Mouse (Mus musculus) spleen, adult 2 months (tissue): Measurements from ENCODE around the gene Spata32. TPM values are rescaled to one million over a fixed set of nuclear protein-coding genes. Genes with fewer than 3 reads are reported as not detected.

Source experiments
- DNase-seq, 2 experiments: peaks; one replicate each; pipeline versions ENCODE4 v3.0.0 to v3.0.0-alpha.2; 2012 to 2021; ENCODE audit warnings: low spot score in 2 of 2, low read depth in 1 of 2
- H3K27ac ChIP-seq: fragments of 200-500 bp; 2 replicates; pipeline ENCODE4 v1.5.1; 2012; ENCODE audit warnings: low read length, inconsistent platforms; ENCODE audit not compliant: insufficient read depth
- H3K27me3 ChIP-seq: fragments of 200-500 bp; 2 replicates; pipeline ENCODE4 v1.6.1; 2012; ENCODE audit warnings: mild to moderate bottlenecking, moderate library complexity, low read length, inconsistent platforms; ENCODE audit not compliant: control insufficient read depth, insufficient read depth
- H3K36me3 ChIP-seq: fragments of 200-500 bp; 2 replicates; pipeline ENCODE4 v1.6.1; 2012; ENCODE audit warnings: mild to moderate bottlenecking, low read length, inconsistent platforms; ENCODE audit not compliant: control insufficient read depth, insufficient read depth
- H3K4me1 ChIP-seq: fragments of 200-500 bp; 2 replicates; pipeline ENCODE4 v1.6.1; 2011; ENCODE audit warnings: inconsistent platforms; ENCODE audit not compliant: control insufficient read depth, insufficient read depth, insufficient read length
- H3K4me3 ChIP-seq: fragments of 200-500 bp; 2 replicates; pipeline ENCODE4 v1.5.1; 2011; ENCODE audit warnings: mild to moderate bottlenecking, inconsistent platforms; ENCODE audit not compliant: insufficient read depth, insufficient read length; ENCODE audit errors: extremely low read depth
- CTCF ChIP-seq: fragments of 200-500 bp; IDR thresholded peaks from 2 replicates; pipeline ENCODE4 v1.5.1; 2011; ENCODE audit warnings: mild to moderate bottlenecking, inconsistent platforms; ENCODE audit not compliant: insufficient read depth, insufficient read length, insufficient replicate concordance; ENCODE audit errors: extremely low read depth
- POLR2A ChIP-seq: fragments of 200-500 bp; IDR thresholded peaks from 2 replicates; pipeline ENCODE4 v1.6.1; 2011; ENCODE audit warnings: low read depth, low read length, inconsistent platforms
- WGBS: fragments of 180-500 bp; shearing (Covaris S2); methylation state at CpG from one replicate; pipeline ENCODE4 v1.1.7; 2018; 5-methylcytosine and 5-hydroxymethylcytosine counted together
- polyA plus RNA-seq: library from polyadenylated mRNA; depleted of rRNA; stranded (reverse); fragments of >200 nt; gene quantifications from 2 replicates; pipeline ENCODE4 v1.2.3, GENCODE M21; 2012

Gene Spata32
- polyA plus RNA-seq, 1 experiment, result not detected

DNA sequence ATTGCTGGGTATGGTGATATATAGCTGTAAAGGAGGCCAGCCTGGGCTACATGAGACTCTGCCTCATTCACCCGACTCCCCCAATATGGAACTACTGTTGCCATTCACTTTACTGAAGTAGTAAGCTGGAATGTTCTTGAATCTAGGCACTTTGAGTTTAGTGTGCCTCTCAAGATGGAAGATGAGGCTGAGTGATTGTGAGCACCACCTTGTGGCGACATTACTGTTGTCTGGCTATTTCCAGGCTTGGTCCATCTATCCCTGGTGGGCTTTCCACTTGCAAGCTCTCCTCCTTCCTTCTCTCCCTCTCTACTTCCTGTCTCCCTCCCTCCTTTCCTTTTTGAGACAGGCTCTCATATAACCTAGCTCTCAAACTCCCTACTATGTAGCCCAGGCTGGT is 33.3 kb downstream of the Spata32 start:
- peak; percentile 42 to 59 for DNase-seq
- no peak overlapping the region for H3K4me3 ChIP-seq
- H3K27ac ChIP-seq, result no peak overlapping the region
- TF ChIP-seq CTCF (peak; percentile 49; the same call in 1 of the 2 replicates), POLR2A (no peak)
- no peaks in the 10 kb centered on the region for H3K4me1 ChIP-seq
- H3K36me3 ChIP-seq, result peaks cover 56% of the 10 kb centered on the region
- no peaks in the 10 kb centered on the region for H3K27me3 ChIP-seq
- WGBS, result 68% methylated on average over 2 of the region's 2 CpGs

DNA sequence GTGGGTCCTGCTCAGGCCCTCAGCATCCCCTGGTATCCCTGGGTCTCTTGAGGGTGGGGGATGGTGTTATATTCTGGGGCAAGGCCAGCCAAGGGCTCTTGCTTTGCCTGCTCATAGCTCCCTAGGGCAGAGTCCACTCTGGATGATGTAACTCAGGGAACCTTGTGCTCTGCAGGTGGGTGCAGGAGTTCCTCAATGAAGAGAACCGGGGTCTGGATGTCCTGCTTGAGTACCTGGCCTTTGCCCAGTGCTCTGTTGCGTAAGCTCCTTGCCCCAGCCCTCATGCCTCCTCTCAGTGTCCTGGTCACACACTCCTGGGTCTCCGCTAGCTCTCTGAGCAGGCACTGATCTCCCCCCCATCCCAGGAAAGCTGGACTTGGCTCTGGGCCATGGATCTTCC is 36.3 kb downstream of the Spata32 start:
- DNase-seq, result no peak
- Histone ChIP-seq H3K36me3 (peaks cover 45% of the 10 kb centered on the region), H3K4me1 (peaks cover 14% of the 10 kb centered on the region), H3K4me3 (no peak overlapping the region), H3K27me3 (no peaks in the 10 kb centered on the region), H3K27ac (no peak overlapping the region)
- TF ChIP-seq POLR2A (no peak), CTCF (no peak)
- 88% methylated on average over 3 of the region's 3 CpGs for WGBS

DNA sequence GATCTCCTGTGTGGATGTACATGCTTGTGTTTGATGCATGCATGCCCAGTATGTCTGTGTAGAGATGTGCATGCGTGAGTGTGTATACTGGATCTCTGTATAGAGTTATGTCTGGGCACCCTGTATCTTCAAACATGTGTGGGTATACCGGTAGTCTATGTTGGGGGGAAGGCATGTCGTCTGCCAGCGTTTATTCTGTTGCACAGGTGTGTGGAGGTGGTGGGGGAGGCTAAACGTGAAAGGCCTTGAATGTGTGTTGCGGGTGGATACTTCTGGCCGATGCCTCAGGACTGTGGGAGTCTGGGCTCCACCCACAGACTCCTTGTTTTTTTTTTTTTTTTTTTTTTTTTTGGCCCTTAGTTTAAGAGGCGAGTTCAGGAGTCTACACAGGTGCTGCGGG is 36.9 kb downstream of the Spata32 start:
- Histone ChIP-seq H3K27ac (no peak overlapping the region), H3K4me1 (peaks cover 19% of the 10 kb centered on the region), H3K27me3 (no peaks in the 10 kb centered on the region), H3K4me3 (no peak overlapping the region), H3K36me3 (peaks cover 41% of the 10 kb centered on the region)
- TF ChIP-seq POLR2A (no peak), CTCF (no peak)
- 87% methylated on average over 9 of the region's 9 CpGs for WGBS
- no peak for DNase-seq

DNA sequence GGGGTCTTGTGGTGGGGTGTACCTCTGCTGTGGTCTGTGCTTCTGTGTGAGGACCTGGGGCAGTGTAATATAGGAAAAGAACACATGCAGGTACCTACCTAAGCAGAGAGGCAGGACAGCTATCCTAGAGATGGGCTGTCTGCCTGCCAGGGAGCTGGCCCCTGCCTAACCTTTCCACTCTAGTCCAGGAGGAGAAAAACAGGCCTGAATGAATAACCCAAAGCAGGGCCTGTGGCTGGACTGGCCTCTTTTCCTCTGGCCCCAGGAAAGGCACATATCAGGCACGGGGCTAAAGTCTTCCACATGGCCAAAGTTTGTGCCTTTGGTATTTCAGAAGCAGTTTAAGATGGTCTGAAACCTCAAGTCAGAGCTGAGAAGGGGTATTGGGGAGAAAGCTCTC is 37.8 kb downstream of the Spata32 start:
- no peak overlapping the region for H3K4me3 ChIP-seq
- 85% methylated on average over 1 of the region's 1 CpGs for WGBS
- peaks cover 34% of the 10 kb centered on the region for H3K36me3 ChIP-seq
- H3K4me1 ChIP-seq, result peaks cover 22% of the 10 kb centered on the region
- H3K27ac ChIP-seq, result no peak overlapping the region
- DNase-seq, result no peak
- TF ChIP-seq POLR2A (no peak), CTCF (no peak)
- no peaks in the 10 kb centered on the region for H3K27me3 ChIP-seq

DNA sequence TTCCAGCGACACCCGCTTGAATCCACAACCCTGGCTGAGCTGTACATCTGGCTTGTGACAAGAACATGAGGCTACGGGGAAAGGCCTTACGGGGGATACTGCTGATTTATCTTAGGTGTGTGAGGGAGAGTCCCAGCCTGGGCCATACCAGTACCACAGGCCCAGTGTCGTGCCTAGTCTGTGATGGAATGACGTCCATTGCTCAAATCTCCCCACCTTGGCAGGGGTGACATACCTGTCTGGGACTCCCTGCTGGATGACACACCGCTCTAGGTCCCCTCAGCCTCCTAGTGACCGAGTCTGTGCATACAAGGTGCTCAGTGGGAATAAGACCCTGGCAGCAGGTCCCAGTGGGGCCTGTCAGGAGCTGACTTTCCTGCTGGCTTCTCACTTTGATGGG is 39.5 kb downstream of the Spata32 start:
- no peak for DNase-seq
- H3K4me3 ChIP-seq, result no peak overlapping the region
- no peaks in the 10 kb centered on the region for H3K27me3 ChIP-seq
- peaks cover 29% of the 10 kb centered on the region for H3K4me1 ChIP-seq
- no peak overlapping the region for H3K27ac ChIP-seq
- 89% methylated on average over 8 of the region's 8 CpGs for WGBS
- H3K36me3 ChIP-seq, result peaks cover 29% of the 10 kb centered on the region
- no peak for TF ChIP-seq POLR2A

DNA sequence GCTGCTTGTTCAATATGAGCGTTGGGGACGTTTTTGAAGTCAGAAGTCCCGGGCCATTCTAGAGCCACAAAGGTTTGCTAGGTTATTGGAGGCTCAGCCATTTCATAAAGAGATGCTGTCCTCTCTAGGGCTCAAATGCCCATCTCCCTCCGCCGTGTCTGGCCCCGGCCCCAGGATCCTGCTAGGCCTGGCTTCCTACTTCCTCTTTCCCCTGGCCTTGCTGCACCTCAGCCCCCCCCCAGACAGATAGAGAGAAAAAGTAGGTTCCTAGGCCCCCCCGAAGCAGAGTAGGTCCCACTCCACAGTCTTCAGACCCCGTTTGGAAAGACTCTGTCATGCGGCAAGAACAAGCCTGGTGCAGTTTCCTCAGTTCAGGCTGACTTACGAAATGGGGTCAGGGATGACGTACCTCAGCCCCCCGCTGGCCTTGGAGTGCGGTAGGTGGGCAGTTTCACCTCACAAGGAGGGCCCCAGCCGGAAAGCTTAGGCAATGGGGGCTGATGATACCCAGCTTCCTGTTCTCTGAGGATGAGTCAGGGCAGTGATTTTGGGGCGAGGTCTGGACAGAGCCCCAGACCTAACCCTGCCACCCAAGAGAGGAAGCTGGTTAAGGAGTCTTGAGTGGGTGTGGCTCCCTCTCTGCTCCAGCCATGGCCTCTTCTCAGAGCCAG is 40.3 kb downstream of the Spata32 start:
- WGBS, result 19% methylated on average over 15 of the region's 15 CpGs
- Histone ChIP-seq H3K27me3 (no peaks in the 10 kb centered on the region), H3K36me3 (peaks cover 28% of the 10 kb centered on the region), H3K4me1 (peaks cover 33% of the 10 kb centered on the region), H3K27ac (peak overlapping the region; percentile 84), H3K4me3 (peak overlapping the region; percentile 25; the same call in 1 of the 2 replicates)
- DNase-seq, result no peak
- TF ChIP-seq POLR2A, result no peak
- no peak for TF ChIP-seq CTCF

DNA sequence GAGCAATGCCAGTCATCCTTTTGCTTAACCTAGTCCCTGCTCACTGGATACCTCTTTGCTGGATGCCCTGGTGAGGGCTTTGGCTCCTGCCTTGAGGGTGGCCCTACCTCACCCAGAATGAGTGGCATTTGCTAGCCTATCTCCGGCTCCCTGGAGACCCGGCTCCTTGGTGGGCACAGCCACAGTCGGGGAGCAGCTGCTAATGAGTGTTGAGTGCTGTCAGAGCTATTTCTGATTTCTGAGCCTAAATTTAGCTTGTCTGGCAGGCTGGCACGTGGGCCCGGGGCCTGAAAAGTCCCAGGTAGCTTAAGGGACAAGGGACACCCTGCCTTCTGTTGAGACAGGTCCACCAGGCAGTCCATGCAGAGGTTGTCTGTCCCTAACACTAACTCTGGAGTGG is 41.0 kb downstream of the Spata32 start:
- DNase-seq, result no peak
- H3K4me3 ChIP-seq, result peak overlapping the region; percentile 4; the same call in 1 of the 2 replicates
- TF ChIP-seq POLR2A (no peak), CTCF (no peak)
- H3K36me3 ChIP-seq, result peaks cover 23% of the 10 kb centered on the region
- 33% methylated on average over 5 of the region's 5 CpGs for WGBS
- no peaks in the 10 kb centered on the region for H3K27me3 ChIP-seq
- H3K27ac ChIP-seq, result peak overlapping the region; percentile 84
- peaks cover 33% of the 10 kb centered on the region for H3K4me1 ChIP-seq
